Comparison of ENCODE assay signal across 8 mouse cellular contexts in the genomic region with DNA sequence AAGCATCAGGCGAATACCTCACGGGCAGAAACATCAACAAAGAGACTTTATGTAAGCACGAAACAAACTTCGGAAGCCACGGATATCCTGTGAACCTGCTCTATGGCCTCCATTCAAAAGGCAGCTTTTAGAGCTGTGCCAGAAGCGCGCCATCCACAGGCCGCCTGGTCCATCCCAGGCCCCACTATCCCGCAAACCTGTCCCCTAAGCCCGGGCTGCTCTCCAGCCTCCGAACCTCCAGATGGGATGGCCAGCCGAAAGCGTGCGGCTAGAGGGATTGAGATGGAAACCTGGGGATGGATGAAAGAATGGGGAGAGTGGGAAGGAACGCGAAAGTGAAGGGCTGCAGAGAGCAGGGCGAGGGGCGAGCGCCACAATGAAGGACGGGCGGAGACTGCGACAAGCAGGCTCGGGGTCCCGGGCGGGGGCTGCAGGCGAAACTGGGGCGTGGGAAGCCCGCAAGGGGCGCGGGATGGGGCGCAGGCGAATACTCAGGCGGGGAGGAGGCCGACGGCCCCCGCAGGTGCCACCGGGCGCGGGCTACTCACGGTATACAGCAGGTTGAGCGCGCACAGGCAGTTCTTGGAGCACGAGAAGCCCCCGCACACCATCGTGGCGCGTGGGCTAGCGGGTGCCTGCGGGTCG. TPM values are rescaled to one million over a fixed set of nuclear protein-coding genes. Genes with fewer than 3 reads are reported as not detected.
DNase-seq lines count a peak whose midpoint lies in the region; ATAC-seq lines count a peak whose summit lies in the region.

No protein-coding gene starts in this region.

- peak overlapping the region; percentile 90 for H3K4me3 ChIP-seq in intestine, embryonic 16.5 days (ENCODE audit: low read length)
- H3K4me3 ChIP-seq in limb, embryonic 15.5 days: peak overlapping the region; percentile 68
- H3K4me3 ChIP-seq in midbrain, embryonic 16.5 days (ENCODE audit: low read depth, low read length): peak overlapping the region; percentile 62

- H3K4me2 ChIP-seq in intestine, embryonic 16.5 days (ENCODE audit: low read depth, low read length): peak overlapping the region; percentile 86
- peak overlapping the region; percentile 99 for H3K4me2 ChIP-seq in limb, embryonic 15.5 days
- H3K4me2 ChIP-seq in midbrain, embryonic 16.5 days (ENCODE audit: low read length): peak overlapping the region; percentile 82

- H3K9ac ChIP-seq in intestine, embryonic 16.5 days (ENCODE audit: low read depth, low read length): peak overlapping the region; percentile 90
- peak overlapping the region; percentile 61 for H3K9ac ChIP-seq in limb, embryonic 15.5 days
- peak overlapping the region; percentile 99 for H3K9ac ChIP-seq in midbrain, embryonic 16.5 days (ENCODE audit: low read depth, low read length)

- H3K27ac ChIP-seq in intestine, embryonic 16.5 days (ENCODE audit: low read length): peak overlapping the region; percentile 82
- 0 out of 2 replicates have a peak overlapping the region, but pooled peaks have one; percentile 9 for H3K27ac ChIP-seq in limb, embryonic 15.5 days
- H3K27ac ChIP-seq in midbrain, embryonic 16.5 days (ENCODE audit: low read length): peak overlapping the region; percentile 98

- no peaks in the 10 kb centered on the region for H3K9me3 ChIP-seq in intestine, embryonic 16.5 days (ENCODE audit: control insufficient read depth, low read length)
- H3K9me3 ChIP-seq in limb, embryonic 15.5 days: no peaks in the 10 kb centered on the region
- H3K9me3 ChIP-seq in midbrain, embryonic 16.5 days (replicated peaks; ENCODE audit: control insufficient read depth, low read length, poor library complexity, severe bottlenecking): no peaks in the 10 kb centered on the region

- peak; percentile 2; the same call in 1 of the 2 replicates for ATAC-seq in granulocyte monocyte progenitor cell, adult 5-6 weeks (replicated peaks; ENCODE audit: poor library complexity, severe bottlenecking)
- ATAC-seq in intestine, embryonic 16.5 days: peak; percentile 79
- peak; percentile 49 for ATAC-seq in limb, embryonic 15.5 days (ENCODE audit: insufficient number of reproducible peaks, low FRiP score, low TSS enrichment, low read depth)
- ATAC-seq in midbrain, embryonic 16.5 days: peak; percentile 87

- H3K36me3 ChIP-seq in intestine, embryonic 16.5 days (ENCODE audit: control insufficient read depth, insufficient read depth, low read length): no peaks in the 10 kb centered on the region
- H3K36me3 ChIP-seq in limb, embryonic 15.5 days: no peaks in the 10 kb centered on the region
- no peaks in the 10 kb centered on the region for H3K36me3 ChIP-seq in midbrain, embryonic 16.5 days (ENCODE audit: control insufficient read depth, insufficient read depth, low read length)

- peaks cover 4% of the 10 kb centered on the region; the same call in 1 of the 2 replicates for H3K4me1 ChIP-seq in intestine, embryonic 16.5 days (ENCODE audit: control insufficient read depth, insufficient read depth, low read length)
- H3K4me1 ChIP-seq in limb, embryonic 15.5 days: peaks cover 14% of the 10 kb centered on the region; the same call in 1 of the 2 replicates
- H3K4me1 ChIP-seq in midbrain, embryonic 16.5 days (ENCODE audit: control insufficient read depth, insufficient read depth, low read length): peaks cover 20% of the 10 kb centered on the region

- no peaks in the 10 kb centered on the region for H3K27me3 ChIP-seq in intestine, embryonic 16.5 days (replicated peaks; ENCODE audit: control insufficient read depth, insufficient read depth, low read length)
- no peaks in the 10 kb centered on the region for H3K27me3 ChIP-seq in limb, embryonic 15.5 days
- no peaks in the 10 kb centered on the region for H3K27me3 ChIP-seq in midbrain, embryonic 16.5 days (ENCODE audit: control insufficient read depth, insufficient read depth, low read depth, low read length)

- WGBS in intestine, embryonic 16.5 days: under 1% methylated on average over 50 of the region's 50 CpGs
- under 1% methylated on average over 48 of the region's 50 CpGs for WGBS in limb, embryonic 15.5 days
- WGBS in midbrain, embryonic 16.5 days: under 1% methylated on average over 48 of the region's 50 CpGs

- peak; percentile 86 for DNase-seq in A20 (ENCODE audit: low read depth, low spot score)
- peak; percentile 22 for DNase-seq in adrenal gland, adult 2 months
- peak; percentile 73 for DNase-seq in embryo, embryonic 11 days
- DNase-seq in spleen, postnatal 36 days (ENCODE audit: low spot score in 2 of 2): peak; percentile 48 to 49

RNA-seq across cellular contexts. Expression of a gene that starts 0.5 kb away (rescaled TPM):
- total RNA-seq in adrenal gland, adult 2 months (2021): 10 to 100 TPM; 10.1 to 15.5 TPM
- polyA plus RNA-seq in adrenal gland, adult 2 months (2012; rRNA removed): 79.2 and 146 TPM in 2 replicates
- total RNA-seq in granulocyte monocyte progenitor cell, adult 5-6 weeks (2014; fragmentation: Nextera tagmentation): 14.9 and 18.8 TPM in 2 replicates
- total RNA-seq in granulocyte monocyte progenitor cell, adult 5-6 weeks (2017): 7.7 and 8.2 TPM in 2 replicates
- 151 and 157 TPM in 2 replicates for polyA plus RNA-seq in intestine, embryonic 16.5 days (2015; fragmentation: Nextera tagmentation; extraction: Ambion mirVana)
- 47.1 and 50.9 TPM in 2 replicates for polyA plus RNA-seq in limb, embryonic 15.5 days (2015; fragmentation: Nextera tagmentation; extraction: Ambion mirVana)
- polyA plus RNA-seq in midbrain, embryonic 16.5 days (2015; fragmentation: Nextera tagmentation; extraction: Ambion mirVana): 387 and 445 TPM in 2 replicates

RNA-seq across cellular contexts. Expression of a gene that starts 49.1 kb away (rescaled TPM):
- total RNA-seq in adrenal gland, adult 2 months (2021): not detected
- polyA plus RNA-seq in adrenal gland, adult 2 months (2012; rRNA removed): not detected in 2 replicates
- not detected in 2 replicates for total RNA-seq in granulocyte monocyte progenitor cell, adult 5-6 weeks (2014; fragmentation: Nextera tagmentation)
- total RNA-seq in granulocyte monocyte progenitor cell, adult 5-6 weeks (2017): not detected in 2 replicates
- polyA plus RNA-seq in intestine, embryonic 16.5 days (2015; fragmentation: Nextera tagmentation; extraction: Ambion mirVana): 408 and 430 TPM in 2 replicates
- polyA plus RNA-seq in limb, embryonic 15.5 days (2015; fragmentation: Nextera tagmentation; extraction: Ambion mirVana): 0.19 TPM in 1 of 2 replicates, not detected in the other
- 0.23 TPM in 1 of 2 replicates, not detected in the other for polyA plus RNA-seq in midbrain, embryonic 16.5 days (2015; fragmentation: Nextera tagmentation; extraction: Ambion mirVana)

Comparison
In these comparisons a context has a peak if more than half of its experiments do, and no peak if none do; other contexts are left out.
1. Peak in every context shown above with its lines: DNase-seq, ATAC-seq, H3K4me3 ChIP-seq and H3K27ac ChIP-seq.
2. DNase-seq: peak in every context shown above with its lines; median percentile 86 in A20; 73 in embryo, embryonic 11 days; 48 in spleen, postnatal 36 days; 22 in adrenal gland, adult 2 months.
3. ATAC-seq: peak in every context shown above with its lines; median percentile 87 in midbrain, embryonic 16.5 days; 79 in intestine, embryonic 16.5 days; 49 in limb, embryonic 15.5 days; 2 in granulocyte monocyte progenitor cell, adult 5-6 weeks.
4. H3K27ac ChIP-seq: peak in every context shown above with its lines; median percentile 98 in midbrain, embryonic 16.5 days; 82 in intestine, embryonic 16.5 days; 9 in limb, embryonic 15.5 days.
5. RNA of a gene that starts 49.1 kb away (polyA plus RNA-seq): 408 to 430 TPM in intestine, embryonic 16.5 days; 0.23 TPM in midbrain, embryonic 16.5 days, 0.19 TPM in limb, embryonic 15.5 days and not detected in adrenal gland, adult 2 months; every median in the first group is over 100 times any median in the second.